Mouse (Mus musculus): Measurements from ENCODE around the gene Usp28.
"Not testable (repeated sequence)": the region's sequence is repeated elsewhere in the genome, so short reads cannot be mapped to it uniquely, and the experiment has no call there.

Gene Usp28

DNA sequence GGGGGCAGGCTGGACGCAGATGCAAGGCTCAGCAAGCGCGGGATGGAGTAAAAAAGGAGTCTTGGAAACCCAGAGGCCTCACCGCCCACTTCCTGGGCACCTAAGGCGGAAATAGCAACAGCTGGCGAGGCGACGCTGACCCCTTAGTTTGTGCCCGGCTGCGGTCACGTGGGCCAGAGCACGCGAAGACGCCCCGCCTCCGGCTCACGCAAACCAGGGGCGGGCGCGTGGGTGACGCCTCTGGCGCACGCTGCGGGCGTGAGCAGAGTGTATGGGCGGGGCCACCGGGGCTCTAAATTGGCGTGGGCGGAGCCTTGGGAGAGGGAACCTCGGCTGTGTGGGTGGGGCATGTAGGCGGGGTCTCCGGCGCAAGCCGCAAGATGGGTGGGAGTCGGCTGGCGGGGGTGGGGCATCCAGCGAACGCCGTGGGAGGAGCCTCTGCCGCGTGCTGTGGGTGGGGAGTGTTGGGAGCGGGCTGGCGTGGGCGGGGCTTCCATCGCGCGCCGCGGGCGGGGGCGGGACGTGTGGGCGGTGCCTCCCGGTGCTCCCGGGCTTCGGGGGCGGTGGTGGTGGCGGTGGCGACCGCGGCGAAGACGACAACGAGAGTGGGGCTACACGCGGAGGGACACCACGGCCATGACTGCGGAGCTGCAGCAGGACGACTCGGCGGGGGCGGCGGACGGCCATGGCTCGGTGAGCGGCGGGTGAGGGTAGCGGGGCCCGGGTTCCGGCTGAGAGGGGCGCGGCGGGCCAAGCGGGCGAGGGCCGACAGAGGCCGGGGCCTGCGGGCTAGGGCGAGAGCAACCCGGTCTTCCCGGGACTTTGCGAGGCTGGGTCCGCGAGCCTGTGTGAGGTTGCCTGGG lies at the start of gene Usp28:
TSS of gene Usp28 (plus strand) at position 531 of the 863 bp plus-strand sequence.
- in situ Hi-C loops (cut with MboI, MseI) = no loop called here

DNA sequence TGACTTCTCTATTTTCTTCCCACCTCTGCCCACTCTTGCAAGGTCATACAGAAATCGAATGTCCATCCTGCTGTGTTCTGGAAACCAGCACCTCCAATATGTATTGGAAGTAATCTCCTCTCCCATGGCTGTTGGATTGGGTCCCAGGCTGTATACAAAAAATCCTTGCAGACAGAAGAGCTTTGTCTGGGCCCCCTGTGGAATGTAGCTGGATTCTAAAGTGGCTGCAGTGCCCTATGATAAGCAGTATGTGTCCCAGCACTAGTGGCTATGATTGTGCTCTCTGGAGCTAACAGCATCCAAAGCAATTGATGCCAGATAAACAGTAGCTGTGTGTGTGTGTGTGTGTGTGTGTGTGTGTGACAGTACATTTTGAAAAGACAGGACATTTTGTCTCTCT lies 42.8 kb upstream of the Usp28 start:
- in situ Hi-C loops (cut with MboI, MseI) = no loop called here

DNA sequence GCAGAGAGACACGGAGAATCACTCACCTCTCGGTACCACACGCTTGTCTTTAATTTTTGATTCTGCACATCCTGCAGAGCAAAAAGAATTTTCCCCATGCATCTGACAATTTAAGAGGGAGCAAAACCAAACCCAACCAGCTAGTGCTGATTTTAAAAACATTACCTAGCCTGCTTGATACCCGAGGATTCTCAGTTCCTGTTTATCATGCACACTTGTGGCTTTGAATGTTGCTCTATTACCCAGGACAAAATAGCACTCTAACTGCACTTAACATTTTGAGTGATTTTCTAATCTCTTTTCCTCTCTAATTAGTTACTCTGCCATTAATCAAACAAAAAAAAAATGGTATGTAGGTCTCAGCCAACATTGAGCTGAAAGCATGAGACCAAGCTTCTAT lies 37.6 kb upstream of the Usp28 start:
- in situ Hi-C loops (cut with MboI, MseI) = no loop called here

GRCm38 (mm10) chr9:48961314-48961713 lies 23.9 kb upstream of the Usp28 start:
- in situ Hi-C loops (cut with MboI, MseI) = loop anchor here in 1 of 2 experiments (25.0 kb wide), 1 partner anchor 526 kb away; the partner anchor contains the start of gene Ttc12

DNA sequence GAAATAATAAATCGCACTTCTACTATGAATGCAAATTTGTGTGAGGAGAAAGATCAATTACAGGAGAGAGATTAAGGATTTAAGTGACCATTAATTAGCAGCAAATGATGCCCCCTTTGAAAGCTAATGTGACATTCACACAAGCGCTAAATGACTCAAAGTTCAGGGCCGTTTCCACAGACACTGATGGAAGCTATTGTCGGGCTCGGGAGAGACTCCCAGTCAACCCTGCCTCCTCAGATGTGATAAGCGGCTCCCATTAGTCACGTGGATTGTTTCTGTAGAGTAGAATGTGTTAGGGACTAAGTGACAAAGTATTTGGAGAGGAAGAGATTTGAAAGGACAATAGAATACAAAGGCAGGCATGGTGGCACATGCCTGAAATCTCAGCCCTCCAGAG lies 23.0 kb upstream of the Usp28 start:
- in situ Hi-C loops (cut with MboI, MseI) = loop anchor here in 1 of 2 experiments (25.0 kb wide), 1 partner anchor 525 kb away; the partner anchor contains the start of gene Ttc12

DNA sequence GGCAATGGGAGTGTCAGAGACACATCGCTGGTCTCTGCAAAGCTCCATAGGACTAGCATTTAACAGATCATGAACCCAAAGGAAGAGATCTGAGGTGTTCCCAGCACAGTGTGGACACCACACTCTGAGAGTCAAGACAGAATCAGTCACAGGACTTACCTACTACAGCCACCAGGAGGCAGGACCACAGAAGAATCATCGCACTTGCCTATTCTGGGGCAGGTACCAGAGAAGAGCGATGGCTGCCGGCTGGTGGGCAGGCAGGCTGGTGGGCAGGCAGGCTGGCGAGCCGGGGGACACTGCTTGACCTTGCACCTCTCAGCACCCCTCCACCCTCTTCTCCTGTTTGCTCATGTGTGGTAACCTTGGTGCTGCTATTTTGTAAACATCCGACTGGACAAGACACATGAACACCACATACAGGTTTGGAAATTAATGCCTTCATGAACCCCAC lies 20.6 kb upstream of the Usp28 start, which contains the start of gene Htr3b:
TSS of gene Htr3b (minus strand) at position 404 of the 454 bp plus-strand sequence.
- in situ Hi-C loops (cut with MboI, MseI) = loop anchor here in 1 of 2 experiments (25.0 kb wide), 1 partner anchor 523 kb away; the partner anchor contains the start of gene Ttc12

DNA sequence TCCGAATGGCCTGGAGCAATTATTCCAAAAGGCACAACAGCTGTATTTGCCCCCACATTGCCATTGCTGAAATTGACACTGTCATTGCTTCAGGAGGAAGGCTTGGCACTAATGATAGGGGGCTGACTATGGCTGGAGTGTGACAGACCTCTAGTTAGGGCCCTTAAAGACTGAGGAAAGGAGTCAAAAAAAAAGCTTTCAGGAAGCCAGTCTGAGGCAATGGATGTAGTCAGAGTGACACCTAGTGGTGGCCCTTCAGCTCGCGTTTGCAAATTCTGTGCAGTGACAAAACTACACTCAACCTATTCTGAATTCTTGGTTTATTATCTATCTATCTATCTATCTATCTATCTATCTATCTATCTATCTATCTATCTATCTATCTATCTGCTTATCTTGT lies 12.7 kb upstream of the Usp28 start:
- in situ Hi-C loops (cut with MboI, MseI) = loop anchor here in 1 of 2 experiments (10.0 to 25.0 kb wide), 2 partner anchors 318 to 515 kb away; partner anchors contain the start of gene Ttc12

DNA sequence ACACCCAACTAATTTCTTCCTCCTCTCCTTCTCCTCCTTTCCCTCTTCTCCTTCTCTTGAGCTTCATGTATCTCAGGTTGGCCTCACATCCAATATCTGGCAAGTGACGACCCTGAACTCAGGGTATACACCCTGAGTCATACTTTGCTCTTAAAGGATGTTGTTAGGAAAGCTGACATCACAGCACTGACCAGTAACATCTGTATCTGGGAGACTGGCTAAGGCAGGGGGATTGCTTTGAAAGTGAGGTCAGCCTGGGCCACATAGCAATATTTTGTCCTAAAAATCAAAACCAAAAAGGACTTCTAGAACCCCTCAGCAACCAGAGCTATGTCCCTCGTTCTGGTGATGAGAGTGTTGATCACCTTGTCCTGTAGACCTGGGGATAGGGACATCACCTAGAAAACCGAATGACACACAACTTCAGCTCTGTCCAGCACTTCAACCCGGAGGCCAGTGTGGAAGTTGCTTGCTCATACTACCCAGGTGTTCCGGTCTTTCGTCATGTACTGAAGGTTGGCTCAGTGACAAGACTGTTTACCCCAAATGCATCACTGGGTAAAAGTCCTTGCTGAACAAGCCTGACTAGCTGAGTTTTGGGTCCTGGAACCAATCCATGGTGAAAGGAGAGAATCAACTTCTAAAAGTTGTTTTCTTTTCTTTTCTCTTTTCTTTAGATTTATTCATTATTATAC lies 8.4 kb upstream of the Usp28 start:
- in situ Hi-C loops (cut with MboI, MseI) = loop anchor here in 1 of 2 experiments (5.0 to 10.0 kb wide), 2 partner anchors 70 to 322 kb away; no protein-coding TSS in a partner anchor

DNA sequence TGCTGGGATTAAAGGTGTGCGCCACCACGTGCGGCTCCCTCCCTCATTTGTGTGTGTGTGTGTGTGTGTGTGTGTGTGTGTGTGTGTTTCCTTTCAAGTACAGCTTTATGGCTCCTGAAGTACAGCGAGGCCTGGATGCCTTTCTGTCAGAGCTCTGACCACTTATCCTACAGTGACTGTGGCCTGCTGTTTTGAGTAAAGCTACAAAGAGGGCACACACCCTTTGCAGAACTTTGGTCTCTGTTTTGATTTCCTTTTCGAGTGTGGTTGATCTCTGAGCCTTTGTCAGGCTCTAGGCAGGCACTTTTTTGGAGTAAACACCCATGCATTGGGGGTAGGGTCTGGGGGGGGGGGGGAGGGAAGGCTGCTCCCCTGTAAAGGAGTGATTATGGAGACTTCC lies 4.8 kb upstream of the Usp28 start:
- in situ Hi-C loops (cut with MboI, MseI) = no loop called here

DNA sequence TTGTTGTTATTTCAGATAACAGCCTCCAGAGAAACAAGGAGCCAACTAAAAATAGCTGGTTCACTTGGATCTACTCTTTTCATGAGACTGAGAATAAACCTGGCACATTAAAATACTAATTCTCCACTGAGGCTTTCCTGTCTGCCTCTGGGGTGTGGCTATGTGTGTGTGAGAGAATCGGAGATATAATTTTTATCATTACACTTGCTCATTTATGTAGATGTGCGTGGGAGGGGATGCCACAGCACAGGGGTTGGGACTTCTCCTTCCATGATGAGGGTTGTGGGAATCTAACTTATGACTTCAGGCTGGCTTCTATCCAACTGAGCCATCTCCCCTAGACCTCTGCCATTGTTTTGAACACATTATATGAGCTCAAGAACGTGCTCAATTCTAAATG lies 4.4 kb upstream of the Usp28 start:
- in situ Hi-C loops (cut with MboI, MseI) = no loop called here

GRCm38 (mm10) chr9:48981827-48982226 lies 3.3 kb upstream of the Usp28 start:
- in situ Hi-C loops (cut with MboI, MseI) = no loop called here

DNA sequence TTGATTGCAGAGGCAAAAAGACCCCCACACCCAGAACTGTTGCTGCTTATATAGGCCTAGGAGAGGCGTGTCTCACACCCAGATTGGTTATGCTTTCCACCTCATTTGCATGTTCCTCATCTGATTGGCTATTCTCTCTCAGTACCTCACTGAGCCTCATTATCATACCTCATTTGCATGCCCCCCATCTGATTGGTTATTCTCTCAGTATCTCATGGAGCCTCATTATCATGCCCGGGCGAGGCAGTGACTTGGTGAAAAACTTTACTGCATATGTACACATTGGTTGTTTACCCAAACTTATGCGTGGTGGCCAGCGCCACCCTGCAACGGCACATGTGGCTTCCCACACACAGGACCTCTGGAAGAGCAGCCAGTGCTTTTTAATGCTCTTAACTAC lies 1.4 kb upstream of the Usp28 start:
- in situ Hi-C loops (cut with MboI, MseI) = not testable (repeated sequence)

GRCm38 (mm10) chr9:48984320-48984844 lies 793 bp upstream of the Usp28 start:
- in situ Hi-C loops (cut with MboI, MseI) = no loop called here

GRCm38 (mm10) chr9:48985708-48986088 lies 523 bp downstream of the Usp28 start:
- in situ Hi-C loops (cut with MboI, MseI) = no loop called here

DNA sequence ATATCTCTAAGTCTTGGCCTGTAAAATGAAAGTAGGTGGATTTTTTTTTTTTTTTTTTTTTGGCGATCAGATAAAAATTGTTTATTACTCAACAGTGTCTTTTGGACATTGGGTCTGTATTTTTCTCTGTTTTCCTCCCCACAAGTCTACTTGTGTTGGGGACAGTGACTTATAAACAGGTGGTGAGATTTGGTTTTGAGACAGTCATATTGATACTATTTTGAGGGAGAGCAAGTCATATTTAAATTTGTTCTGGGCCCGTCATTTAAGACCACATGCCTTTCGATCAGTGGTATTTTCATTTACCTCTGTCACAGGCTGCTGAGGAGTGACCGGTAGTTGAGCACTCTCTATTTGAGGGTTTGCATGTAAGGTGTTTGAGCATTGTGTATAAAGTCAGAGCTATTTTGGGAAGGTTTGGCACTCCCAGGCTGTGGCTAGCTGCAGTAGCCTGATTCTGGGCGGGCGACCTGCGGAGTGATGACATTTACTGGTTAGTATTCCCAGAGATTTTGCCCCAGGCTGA lies 1.5 kb downstream of the Usp28 start:
- in situ Hi-C loops (cut with MboI, MseI) = no loop called here

- in situ Hi-C loops (cut with MboI, MseI) = no loop called here
Observed at GRCm38 (mm10) chr9:48987201-48988101, 2.3 kb downstream of the Usp28 start.

- in situ Hi-C loops (cut with MboI, MseI) = loop anchor here in 1 of 2 experiments (5.0 to 10.0 kb wide), 2 partner anchors 66 to 493 kb away; partner anchors contain the start of genes Ttc12 and Zw10
Observed at GRCm38 (mm10) chr9:48991671-48992070, 6.5 kb downstream of the Usp28 start.

DNA sequence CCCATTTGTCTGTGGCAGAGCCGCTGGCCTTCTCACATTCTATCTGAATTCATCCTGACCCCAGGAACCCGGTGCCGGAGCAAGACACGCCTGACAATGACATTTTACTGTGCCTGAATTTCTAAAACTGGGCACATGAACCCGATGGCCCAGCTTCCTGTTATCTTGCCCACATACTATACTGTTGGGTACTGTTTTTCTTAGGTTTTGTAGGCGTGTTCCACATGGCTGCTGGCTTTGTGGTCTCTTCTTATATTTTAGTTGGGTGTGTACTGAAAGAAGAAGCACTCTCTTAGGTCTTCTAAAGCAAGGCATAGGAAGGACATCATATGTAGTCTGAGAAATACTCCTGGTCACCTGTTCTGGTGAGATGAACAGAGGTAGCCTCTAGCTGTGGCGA lies 9.6 kb downstream of the Usp28 start:
- in situ Hi-C loops (cut with MboI, MseI) = loop anchor here in 1 of 2 experiments (5.0 to 10.0 kb wide), 2 partner anchors 63 to 490 kb away; partner anchors contain the start of genes Ttc12 and Zw10

GRCm38 (mm10) chr9:48995735-48996134 lies 10.6 kb downstream of the Usp28 start:
- in situ Hi-C loops (cut with MboI, MseI) = loop anchor here in 1 of 2 experiments (10.0 kb wide), 1 partner anchor 489 kb away; the partner anchor contains the start of gene Ttc12

- in situ Hi-C loops (cut with MboI, MseI) = loop anchor here in 1 of 2 experiments (10.0 kb wide), 1 partner anchor 486 kb away; the partner anchor contains the start of gene Ttc12
Observed at GRCm38 (mm10) chr9:48999256-48999655, 14.1 kb downstream of the Usp28 start.

Measured in T-helper 17 cell (primary cell).